Mouse (Mus musculus) left cerebral cortex, postnatal 25 days (tissue): Measurements from ENCODE around the gene F12. TPM values are rescaled to one million over a fixed set of nuclear protein-coding genes. Genes with fewer than 3 reads are reported as not detected.

Experiments used
- DNase-seq, 2 experiments: peaks; one replicate each; pipeline ENCODE4 v3.0.0; 2022; ENCODE audit warnings: low spot score in 2 of 2, mixed read lengths in 1 of 2
- intact Hi-C: fragments of 180-260 bp; cut with DNase I; formaldehyde crosslinking; loops from one replicate; pipeline ENCODE4 v1.15.1; 2025
- total RNA-seq, 2 experiments: library from RNA; stranded (reverse); gene quantifications; 2 replicates each; pipeline ENCODE4 v1.2.3; 2021

The F12 gene
- total RNA-seq, result under 1 TPM; 0.57 to 0.62 TPM

DNA sequence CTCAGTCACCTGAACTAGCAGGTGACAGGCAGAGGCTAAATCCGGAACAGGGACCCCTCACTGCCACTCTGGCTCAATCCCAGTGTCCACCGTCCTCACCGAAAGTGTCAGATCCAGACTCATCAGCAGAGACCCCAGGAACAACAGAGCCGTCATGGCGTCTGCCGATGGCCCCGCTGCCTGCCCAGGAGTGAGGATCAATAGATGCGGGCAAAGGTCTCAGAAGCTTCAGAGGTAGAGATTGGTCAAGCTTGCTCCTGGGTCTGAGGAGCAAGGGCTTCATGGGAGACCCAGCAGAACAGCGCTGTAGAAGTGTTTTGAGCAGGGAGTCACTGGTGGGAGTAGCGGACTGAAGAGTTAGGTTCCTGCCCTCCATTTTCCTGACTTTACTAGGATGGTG lies at the start of gene F12:
Gene F12 (minus strand): TSS at position 181 of the 400 bp plus-strand sequence.
- DNase-seq, result no peak
- intact Hi-C loops, result no loop called here

- intact Hi-C loops, result no loop called here
- DNase-seq, result no peak
Measured at GRCm38 (mm10) chr13:55476256-55476655, 49.7 kb upstream of the F12 start.

GRCm38 (mm10) chr13:55475750-55476149 lies 49.2 kb upstream of the F12 start:
- intact Hi-C loops, result no loop called here

GRCm38 (mm10) chr13:55474621-55475069 lies 48.1 kb upstream of the F12 start:
- intact Hi-C loops, result no loop called here
- DNase-seq, result peak; percentile 81 to 89

More at GRCm38 (mm10) chr13:55475750-55476149, 49.2 kb upstream of the F12 start:
- DNase-seq, result no peak

DNA sequence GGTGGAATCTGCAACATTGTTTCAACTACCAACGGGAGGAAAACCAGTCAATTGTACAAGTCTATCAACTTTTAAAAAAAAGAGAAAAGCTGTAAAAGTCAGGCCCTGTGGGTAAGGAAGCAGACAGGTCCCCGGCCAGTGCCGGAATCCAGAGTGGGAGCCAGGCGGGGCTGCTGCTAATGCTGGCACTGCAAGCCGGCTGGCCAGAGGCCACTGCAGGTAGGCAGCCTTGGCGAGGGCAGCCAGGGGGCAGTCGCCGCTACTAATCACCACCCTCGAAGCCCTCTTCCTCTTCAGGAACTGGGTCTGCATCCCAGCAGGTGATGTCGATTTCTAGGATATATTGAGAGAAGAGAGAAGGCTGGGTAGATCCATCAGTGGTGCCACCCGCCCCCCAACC lies 47.4 kb upstream of the F12 start:
- intact Hi-C loops, result no loop called here
- DNase-seq, result peak in 1 of 2 experiments; percentile 43

GRCm38 (mm10) chr13:55473076-55473831 lies 46.7 kb upstream of the F12 start:
- intact Hi-C loops, result no loop called here
- DNase-seq, result peak in 1 of 2 experiments; percentile 43

GRCm38 (mm10) chr13:55472132-55473022 lies 45.8 kb upstream of the F12 start:
- intact Hi-C loops, result no loop called here
- DNase-seq, result peak; percentile 84 to 86

DNA sequence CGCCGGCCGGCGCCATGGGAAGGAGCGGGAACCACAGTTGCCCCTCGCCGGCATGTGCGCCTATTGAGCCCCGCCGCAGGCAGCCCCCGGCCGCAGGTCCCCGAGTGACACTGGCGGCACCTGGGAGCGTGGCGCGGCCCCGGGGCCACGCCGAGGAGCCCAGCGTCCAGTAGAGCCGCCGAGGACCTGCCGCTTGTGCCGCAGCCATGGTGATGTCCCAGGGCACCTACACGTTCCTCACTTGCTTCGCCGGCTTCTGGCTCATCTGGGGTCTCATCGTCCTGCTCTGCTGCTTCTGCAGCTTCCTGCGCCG lies 45.2 kb upstream of the F12 start:
- intact Hi-C loops, result loop anchor here (1.0 to 2.0 kb wide), 2 partner anchors 53 to 67 kb away; no protein-coding TSS in a partner anchor
- DNase-seq, result no peak

- intact Hi-C loops, result loop anchor here (1.0 to 2.0 kb wide), 2 partner anchors 53 to 66 kb away; no protein-coding TSS in a partner anchor
Measured at GRCm38 (mm10) chr13:55471156-55471818, 44.7 kb upstream of the F12 start.

DNA sequence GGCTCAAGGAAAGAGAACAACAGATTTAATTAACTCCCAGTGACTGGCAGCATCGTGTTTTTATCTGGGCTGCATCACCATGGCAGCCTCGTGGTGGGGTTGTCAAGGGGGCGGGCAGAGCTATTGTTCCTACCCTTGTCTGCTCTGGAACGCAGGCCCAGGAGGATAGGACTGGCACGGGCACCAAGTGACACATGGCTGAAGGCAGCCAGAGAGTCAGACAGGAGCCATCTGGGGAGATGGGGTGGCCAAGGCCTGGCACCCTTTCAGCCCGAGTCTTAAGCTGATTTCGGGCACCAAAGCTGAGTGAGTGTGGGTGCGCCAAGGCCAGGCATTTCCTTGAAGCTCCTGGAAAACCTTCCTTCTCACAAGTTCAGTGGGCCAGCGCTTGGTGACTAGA lies 43.8 kb upstream of the F12 start:
- DNase-seq, result peak in 1 of 2 experiments; percentile 67
- intact Hi-C loops, result loop anchor here (2.0 kb wide), 1 partner anchor 66 kb away; no protein-coding TSS in a partner anchor

More at GRCm38 (mm10) chr13:55471156-55471818, 44.7 kb upstream of the F12 start:
- DNase-seq, result peak; percentile 81 to 83

DNA sequence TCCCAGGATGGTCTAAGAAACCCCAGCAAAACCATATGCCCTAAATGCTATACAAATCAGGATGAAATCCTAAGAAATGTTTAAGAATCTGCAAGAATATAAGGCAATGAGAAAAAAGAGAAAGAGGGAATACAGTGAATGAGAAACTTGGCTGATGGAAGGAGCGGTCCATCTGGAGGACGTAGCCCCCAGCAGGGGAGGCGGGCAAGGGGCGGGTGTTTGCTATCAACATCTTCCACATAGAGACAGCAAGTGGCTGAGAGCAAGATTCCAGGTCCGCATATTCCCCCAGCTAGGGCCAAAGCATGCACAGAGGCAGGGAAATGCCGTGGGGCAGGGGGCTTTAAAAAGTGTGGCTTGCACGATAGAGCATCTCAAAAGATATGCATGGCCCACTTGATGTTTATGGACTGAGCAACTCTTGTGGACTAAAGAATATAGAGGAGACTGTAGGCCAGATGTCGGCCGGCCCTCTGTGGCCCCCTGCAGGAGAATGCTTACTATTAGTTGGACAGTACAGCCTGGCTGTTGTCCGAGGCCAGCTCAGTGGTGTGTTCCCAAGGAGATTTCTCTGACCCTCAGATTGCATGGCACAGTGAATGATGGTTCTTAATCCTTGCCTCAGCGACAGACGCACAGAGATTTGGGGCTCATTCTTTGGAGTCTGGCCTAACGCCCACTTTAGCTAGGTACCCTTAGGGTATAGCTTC lies 42.4 kb upstream of the F12 start:
- intact Hi-C loops, result no loop called here
- no peak for DNase-seq

- intact Hi-C loops, result loop anchor here (2.0 kb wide), 2 partner anchors 21 to 139 kb away; partner anchors contain the start of gene Grk6
- peak in 1 of 2 experiments; percentile 64 for DNase-seq
Measured at GRCm38 (mm10) chr13:55465830-55466440, 39.3 kb upstream of the F12 start.

DNA sequence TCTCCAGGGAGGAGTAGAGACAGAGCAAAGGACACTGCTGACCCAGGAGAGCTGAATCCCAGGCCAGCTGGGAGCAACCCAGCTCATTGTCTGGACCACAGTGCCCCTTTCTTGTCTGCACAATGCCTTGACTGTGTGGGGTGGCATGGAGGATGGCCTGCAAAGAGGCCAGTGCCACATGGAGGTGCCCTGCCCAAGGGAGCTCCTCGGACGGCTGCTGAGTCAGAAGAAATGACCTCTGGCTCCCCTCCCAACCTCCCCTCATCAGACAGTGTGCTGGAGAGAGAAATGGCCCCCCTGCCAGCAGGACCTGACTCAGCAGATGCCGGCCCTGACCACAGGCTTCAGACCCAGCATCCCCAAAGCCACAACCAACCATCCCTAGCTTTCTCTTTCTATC lies 38.6 kb upstream of the F12 start:
- peak in 1 of 2 experiments; percentile 49 for DNase-seq
- intact Hi-C loops, result loop anchor here (2.0 kb wide), 1 partner anchor 20 kb away; the partner anchor contains the start of gene Grk6

DNA sequence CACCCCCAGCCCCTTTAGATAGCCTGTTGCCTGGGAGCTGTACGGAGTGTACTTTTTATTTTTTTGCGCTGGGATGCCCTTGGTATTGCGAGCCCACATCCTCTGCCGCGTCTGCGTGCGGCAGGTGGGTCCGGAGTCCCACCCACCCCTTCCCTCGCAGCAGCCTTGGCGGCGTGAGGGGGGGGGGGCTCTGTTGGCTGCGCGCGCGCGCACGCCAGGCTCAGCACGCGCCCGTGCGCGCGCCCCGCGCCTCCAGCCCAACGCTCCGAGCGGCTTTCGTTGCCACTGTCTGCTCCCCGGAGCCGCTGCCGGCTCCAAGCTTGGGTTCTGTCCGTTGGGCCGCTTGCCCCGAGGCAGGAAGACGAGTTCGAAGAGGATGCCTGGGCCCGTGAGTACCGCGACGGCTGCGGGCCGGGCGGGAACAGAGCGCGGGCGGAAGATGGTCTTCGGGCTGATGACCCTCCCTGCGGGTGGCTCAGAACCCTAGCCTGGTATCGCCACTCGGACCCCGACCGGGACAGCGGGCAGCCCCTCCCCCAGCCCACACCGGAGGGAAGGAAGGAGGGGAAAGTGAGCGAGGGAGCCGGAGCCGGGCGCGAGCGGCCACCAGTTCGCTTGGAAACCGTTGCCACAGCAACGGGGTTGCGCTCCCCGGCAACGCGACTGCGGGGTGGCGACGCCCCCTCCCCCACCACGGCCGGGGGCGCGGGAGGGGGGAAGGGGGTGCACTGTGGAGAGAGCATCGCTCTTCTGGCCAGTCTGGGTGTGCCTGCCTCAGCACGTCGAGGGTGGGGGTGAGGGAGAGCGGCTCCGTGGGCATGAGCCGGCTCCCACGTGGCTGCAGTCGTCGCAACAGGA lies 37.7 kb upstream of the F12 start, which contains the start of gene Prr7:
Gene Prr7 (plus strand): TSS at position 241 of the 858 bp plus-strand sequence.
- peak; percentile 73 to 82 for DNase-seq
- intact Hi-C loops, result loop anchor here (2.0 kb wide), 1 partner anchor 19 kb away; the partner anchor contains the start of gene Grk6

DNA sequence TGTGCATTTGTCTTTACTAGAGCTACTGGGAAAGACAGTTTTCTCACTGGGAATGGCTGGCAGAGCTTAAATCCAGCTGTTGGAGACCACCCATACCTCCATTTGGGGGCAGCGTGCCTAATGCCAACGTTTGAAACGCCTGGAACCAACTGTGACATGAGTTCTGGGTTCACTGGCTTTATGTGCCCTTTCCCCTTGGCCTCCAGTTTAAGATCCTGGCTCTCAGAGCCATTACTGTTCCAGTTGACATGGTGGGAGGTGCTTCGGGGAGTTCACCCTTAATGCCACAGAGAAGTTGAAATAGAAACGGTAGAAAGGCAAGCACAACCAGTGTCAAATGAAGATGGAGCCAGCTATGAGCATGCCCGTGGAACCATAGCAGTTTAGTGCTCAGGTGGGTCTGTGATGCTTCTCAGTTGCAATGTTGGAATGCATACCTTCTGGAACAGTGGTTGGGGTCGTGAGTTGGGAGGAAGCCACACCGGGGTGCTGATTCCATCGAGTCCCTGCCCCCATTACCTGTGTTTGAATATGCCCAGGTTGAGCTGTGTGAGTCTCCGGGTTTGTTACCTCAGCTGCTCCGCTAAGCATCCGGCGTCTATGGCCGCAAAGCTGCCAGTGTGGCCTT lies 36.9 kb upstream of the F12 start:
- intact Hi-C loops, result loop anchor here (2.0 kb wide), 1 partner anchor 19 kb away; the partner anchor contains the start of gene Grk6
- DNase-seq, result peak in 1 of 2 experiments; percentile 35

- intact Hi-C loops, result no loop called here
- DNase-seq, result no peak
Measured at GRCm38 (mm10) chr13:55462965-55463364, 36.4 kb upstream of the F12 start.
